Mouse (Mus musculus) lung, embryonic 16.5 days (tissue): Measurements from ENCODE around the gene Loxl1. TPM values are rescaled to one million over a fixed set of nuclear protein-coding genes. Genes with fewer than 3 reads are reported as not detected.

ENCODE experiments used
- ATAC-seq: fragments of 200-750 bp; cut with Nextera tagmentation; 2 replicates; pipeline ENCODE4 v1.8.0; 2017; ENCODE audit warnings: low read depth, mild to moderate bottlenecking, moderate library complexity
- H3K27ac ChIP-seq: fragments of 300-500 bp; sonication (generic); 2 replicates; pipeline ENCODE4 v1.5.1; 2014; ENCODE audit warnings: mild to moderate bottlenecking, control low read depth, low read length
- H3K27me3 ChIP-seq: fragments of 300-500 bp; sonication (generic); 2 replicates; pipeline ENCODE4 v1.6.1; 2014; ENCODE audit warnings: low read depth, low read length, mixed read lengths; ENCODE audit not compliant: control insufficient read depth, insufficient read depth
- H3K36me3 ChIP-seq: fragments of 300-500 bp; sonication (generic); 2 replicates; pipeline ENCODE4 v1.6.1; 2014; ENCODE audit warnings: low read length; ENCODE audit not compliant: control insufficient read depth, insufficient read depth
- H3K4me1 ChIP-seq: fragments of 300-500 bp; sonication (generic); replicated peaks from 2 replicates; pipeline ENCODE4 v1.6.1; 2014; ENCODE audit warnings: low read length, mixed read lengths; ENCODE audit not compliant: control insufficient read depth, insufficient read depth
- H3K4me2 ChIP-seq: fragments of 300-500 bp; sonication (generic); 2 replicates; pipeline ENCODE4 v1.6.1; 2014; ENCODE audit warnings: low read depth, low read length, control low read depth
- H3K4me3 ChIP-seq: fragments of 300-500 bp; sonication (generic); 2 replicates; pipeline ENCODE4 v1.5.1; 2014; ENCODE audit warnings: mild to moderate bottlenecking, low read length, control low read depth
- H3K9ac ChIP-seq: fragments of 300-500 bp; sonication (generic); 2 replicates; pipeline ENCODE4 v1.6.1; 2014; ENCODE audit warnings: low read length, control low read depth
- H3K9me3 ChIP-seq: fragments of 300-500 bp; sonication (generic); 2 replicates; pipeline ENCODE4 v1.6.1; 2016; ENCODE audit warnings: low read length; ENCODE audit not compliant: control insufficient read depth
- WGBS: fragments of 180-500 bp; shearing (Covaris S2); extraction: QIAGEN DNeasy Blood & Tissue Kit; methylation state at CpG from one replicate; pipeline ENCODE4 v1.1.7; 2014; 5-methylcytosine and 5-hydroxymethylcytosine counted together
- polyA plus RNA-seq: library from polyadenylated mRNA; unstranded; fragments of >200 nt; fragmentation: Nextera tagmentation; extraction: Ambion mirVana; gene quantifications from 2 replicates; pipeline ENCODE4 v1.2.1, GENCODE M21; 2015

The Loxl1 gene
- polyA plus RNA-seq, 1 experiment from 2014 or later: 38.6 TPM

- no peak overlapping the region for H3K4me3 ChIP-seq
- peaks cover 42% of the 10 kb centered on the region for H3K4me1 ChIP-seq
- H3K9me3 ChIP-seq: no peaks in the 10 kb centered on the region
- no peaks in the 10 kb centered on the region for H3K36me3 ChIP-seq
- no peak overlapping the region for H3K27ac ChIP-seq
- 62% methylated on average over 7 of the region's 7 CpGs for WGBS
- peak; percentile 55 for ATAC-seq
- H3K4me2 ChIP-seq: no peak overlapping the region
- H3K9ac ChIP-seq: no peak overlapping the region
- no peaks in the 10 kb centered on the region; the same call in none of the 2 replicates for H3K27me3 ChIP-seq
Observed at GRCm38 (mm10) chr9:58316784-58317183, 3.8 kb upstream of the Loxl1 start.

GRCm38 (mm10) chr9:58315850-58316249 lies 2.9 kb upstream of the Loxl1 start:
- no peak overlapping the region for H3K4me2 ChIP-seq
- no peaks in the 10 kb centered on the region; the same call in none of the 2 replicates for H3K27me3 ChIP-seq
- peak overlapping the region; percentile 85; the same call in 1 of the 2 replicates for H3K27ac ChIP-seq
- H3K36me3 ChIP-seq: no peaks in the 10 kb centered on the region
- H3K4me3 ChIP-seq: no peak overlapping the region
- no peak overlapping the region for H3K9ac ChIP-seq
- 88% methylated on average over 2 of the region's 2 CpGs for WGBS
- H3K9me3 ChIP-seq: no peaks in the 10 kb centered on the region
- ATAC-seq: no peak
- peaks cover 43% of the 10 kb centered on the region for H3K4me1 ChIP-seq

- H3K9ac ChIP-seq: peak overlapping the region; percentile 37; the same call in 1 of the 2 replicates
- ATAC-seq: no peak
- H3K4me2 ChIP-seq: no peak overlapping the region
- H3K27ac ChIP-seq: peak overlapping the region; percentile 85
- no peak overlapping the region for H3K4me3 ChIP-seq
- no peaks in the 10 kb centered on the region; the same call in none of the 2 replicates for H3K27me3 ChIP-seq
- 40% methylated on average over 5 of the region's 5 CpGs for WGBS
- H3K36me3 ChIP-seq: no peaks in the 10 kb centered on the region
- H3K4me1 ChIP-seq: peaks cover 47% of the 10 kb centered on the region
- no peaks in the 10 kb centered on the region for H3K9me3 ChIP-seq
Observed at GRCm38 (mm10) chr9:58314682-58315360, 1.8 kb upstream of the Loxl1 start.

GRCm38 (mm10) chr9:58312196-58312943 lies 616 bp downstream of the Loxl1 start:
- Histone ChIP-seq H3K9me3 (no peaks in the 10 kb centered on the region), H3K27me3 (no peaks in the 10 kb centered on the region; the same call in none of the 2 replicates), H3K36me3 (no peaks in the 10 kb centered on the region), H3K4me1 (peaks cover 60% of the 10 kb centered on the region), H3K4me3 (peak overlapping the region; percentile 59), H3K4me2 (peak overlapping the region; percentile 83), H3K9ac (peak overlapping the region; percentile 73), H3K27ac (peak overlapping the region; percentile 81)
- peak; percentile 40 for ATAC-seq
- 2% methylated on average over 57 of the region's 72 CpGs for WGBS

- WGBS: 60% methylated on average over 33 of the region's 33 CpGs
- H3K36me3 ChIP-seq: no peaks in the 10 kb centered on the region
- H3K4me1 ChIP-seq: peaks cover 57% of the 10 kb centered on the region
- H3K9ac ChIP-seq: peak overlapping the region; percentile 73
- ATAC-seq: no peak
- H3K4me3 ChIP-seq: peak overlapping the region; percentile 59
- H3K27me3 ChIP-seq: no peaks in the 10 kb centered on the region; the same call in none of the 2 replicates
- H3K4me2 ChIP-seq: peak overlapping the region; percentile 83
- H3K27ac ChIP-seq: peak overlapping the region; percentile 27; the same call in 1 of the 2 replicates
- H3K9me3 ChIP-seq: no peaks in the 10 kb centered on the region
Observed at GRCm38 (mm10) chr9:58311191-58311910, 1.6 kb downstream of the Loxl1 start.

- Histone ChIP-seq H3K36me3 (no peaks in the 10 kb centered on the region), H3K27me3 (no peaks in the 10 kb centered on the region; the same call in none of the 2 replicates), H3K27ac (peak overlapping the region; percentile 25), H3K4me2 (peak overlapping the region; percentile 40), H3K9me3 (no peaks in the 10 kb centered on the region), H3K4me3 (peak overlapping the region; percentile 19), H3K9ac (no peak overlapping the region), H3K4me1 (peaks cover 56% of the 10 kb centered on the region)
- peak; percentile 23 for ATAC-seq
- WGBS: 59% methylated on average over 14 of the region's 14 CpGs
Observed at GRCm38 (mm10) chr9:58310043-58310660, 2.8 kb downstream of the Loxl1 start.

- Histone ChIP-seq H3K36me3 (no peaks in the 10 kb centered on the region), H3K27ac (no peak overlapping the region), H3K9me3 (no peaks in the 10 kb centered on the region), H3K4me2 (no peak overlapping the region), H3K9ac (peak overlapping the region; percentile 21), H3K27me3 (no peaks in the 10 kb centered on the region; the same call in none of the 2 replicates), H3K4me3 (no peak overlapping the region), H3K4me1 (peaks cover 60% of the 10 kb centered on the region)
- WGBS: 30% methylated on average over 6 of the region's 6 CpGs
- peak; percentile 26; the same call in 1 of the 2 replicates for ATAC-seq
Observed at GRCm38 (mm10) chr9:58308395-58308794, 4.6 kb downstream of the Loxl1 start.

GRCm38 (mm10) chr9:58305686-58306085 lies 7.3 kb downstream of the Loxl1 start:
- Histone ChIP-seq H3K4me1 (peaks cover 55% of the 10 kb centered on the region), H3K27ac (no peak overlapping the region), H3K4me3 (no peak overlapping the region), H3K4me2 (no peak overlapping the region), H3K9ac (no peak overlapping the region), H3K9me3 (no peaks in the 10 kb centered on the region), H3K36me3 (no peaks in the 10 kb centered on the region), H3K27me3 (no peaks in the 10 kb centered on the region)
- WGBS: 25% methylated on average over 5 of the region's 6 CpGs
- no peak for ATAC-seq
